In the genomic region with DNA sequence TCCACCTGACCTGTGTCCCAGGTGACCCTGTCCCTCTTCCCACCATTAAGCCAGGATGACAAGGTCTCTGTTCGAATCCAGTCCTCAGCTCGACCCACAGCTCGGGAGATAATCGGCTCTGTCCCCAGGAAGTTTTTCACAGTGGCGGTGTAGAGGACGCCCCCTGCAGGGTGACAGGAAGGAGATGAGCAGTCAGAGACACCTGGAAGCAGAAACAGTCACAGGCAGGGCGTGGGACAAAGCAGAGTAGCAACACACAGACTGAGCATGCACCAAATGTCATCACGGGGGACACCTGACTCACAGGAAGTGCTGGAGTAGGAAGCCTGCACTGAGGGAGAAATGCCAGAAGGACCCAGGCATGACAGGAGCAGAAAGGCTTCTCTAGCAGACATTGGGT, we compare ENCODE assay signal across 20 mouse cellular contexts. TPM values are rescaled to one million over a fixed set of nuclear protein-coding genes. Genes with fewer than 3 reads are reported as not detected.
A peak's percentile ranks its signal among the peaks of the same experiment; 100 is the strongest.
DNase-seq lines count a peak whose midpoint lies in the region; ATAC-seq and TF ChIP-seq lines count a peak whose summit lies in the region.
"Had no signal": no experiment of that assay in that cellular context is flagged by ENCODE, and none has a peak within 500 bp of the region (broad histone marks: within the 10 kb centered on the region; RNA-seq: fewer than 3 reads in every experiment).

No protein-coding gene starts in this region.

- H3K4me2 ChIP-seq in liver, postnatal 0 days (ENCODE audit: low read depth, low read length), result no peak overlapping the region
- H3K4me2 ChIP-seq in liver, embryonic 11.5 days, result no peak overlapping the region
- H3K4me2 ChIP-seq: forebrain, embryonic 15.5 days; kidney, embryonic 15.5 days; liver, embryonic 13.5 days had no signal

- no peaks in the 10 kb centered on the region for H3K36me3 ChIP-seq in liver, postnatal 0 days (replicated peaks; ENCODE audit: insufficient read depth, low read length)
- no peaks in the 10 kb centered on the region for H3K36me3 ChIP-seq in liver, embryonic 11.5 days (ENCODE audit: control insufficient read depth, insufficient read depth, low read length)
- no peaks in the 10 kb centered on the region for H3K36me3 ChIP-seq in thymus, adult 2 months (ENCODE audit: control insufficient read depth, insufficient read depth, low read length)
- H3K36me3 ChIP-seq: kidney, embryonic 15.5 days; limb, embryonic 10.5 days; liver, embryonic 13.5 days had no signal

- no peak overlapping the region for H3K27ac ChIP-seq in liver, postnatal 0 days (ENCODE audit: low read depth)
- no peak overlapping the region for H3K27ac ChIP-seq in liver, embryonic 11.5 days (ENCODE audit: low read depth, low read length)
- H3K27ac ChIP-seq in thymus, adult 2 months (ENCODE audit: control insufficient read depth, insufficient read depth, low read length), result no peak overlapping the region
- H3K27ac ChIP-seq: forebrain, embryonic 15.5 days; kidney, embryonic 15.5 days; limb, embryonic 10.5 days; liver, embryonic 13.5 days had no signal

- no peak overlapping the region for H3K9ac ChIP-seq in liver, postnatal 0 days (replicated peaks)
- H3K9ac ChIP-seq in liver, embryonic 11.5 days (ENCODE audit: low read depth, low read length), result no peak overlapping the region
- H3K9ac ChIP-seq: forebrain, embryonic 15.5 days; kidney, embryonic 15.5 days; liver, embryonic 13.5 days had no signal

- H3K4me1 ChIP-seq in liver, postnatal 0 days (ENCODE audit: insufficient read depth), result no peaks in the 10 kb centered on the region
- no peaks in the 10 kb centered on the region for H3K4me1 ChIP-seq in liver, embryonic 11.5 days (replicated peaks; ENCODE audit: control insufficient read depth, insufficient read depth, low read length)
- H3K4me1 ChIP-seq in thymus, adult 2 months (replicated peaks; ENCODE audit: control insufficient read depth, insufficient read depth, low read length), result peaks cover 37% of the 10 kb centered on the region
- H3K4me1 ChIP-seq: kidney, embryonic 15.5 days; limb, embryonic 10.5 days; liver, embryonic 13.5 days had no signal

- peak; percentile 14; the same call in 1 of the 2 replicates for TF ChIP-seq CTCF in liver, postnatal 0 days (IDR thresholded peaks at IDR 0.05; ENCODE audit: low read depth)
- TF ChIP-seq CTCF in thymus, adult 2 months (IDR thresholded peaks at IDR 0.05; ENCODE audit: borderline replicate concordance, control insufficient read depth, extremely low read depth, insufficient read depth, low read length, poor library complexity), result peak; percentile 41; the same call in 1 of the 2 replicates

- no peaks in the 10 kb centered on the region for H3K27me3 ChIP-seq in liver, postnatal 0 days (ENCODE audit: insufficient read depth, low read length)
- H3K27me3 ChIP-seq in liver, embryonic 11.5 days (replicated peaks; ENCODE audit: control insufficient read depth, insufficient read depth, low read length), result no peaks in the 10 kb centered on the region
- no peaks in the 10 kb centered on the region for H3K27me3 ChIP-seq in thymus, adult 2 months (ENCODE audit: control insufficient read depth, insufficient read depth, low read length)
- H3K27me3 ChIP-seq: forebrain, embryonic 15.5 days had no signal

- H3K9me3 ChIP-seq in liver, postnatal 0 days (ENCODE audit: low read length), result no peaks in the 10 kb centered on the region
- no peaks in the 10 kb centered on the region for H3K9me3 ChIP-seq in liver, embryonic 11.5 days (ENCODE audit: control insufficient read depth, low read length)
- H3K9me3 ChIP-seq: forebrain, embryonic 15.5 days; kidney, embryonic 15.5 days; limb, embryonic 10.5 days; liver, embryonic 13.5 days had no signal

- TF ChIP-seq POLR2A in thymus, adult 2 months (IDR thresholded peaks at IDR 0.05; ENCODE audit: control insufficient read depth, extremely low read depth, insufficient read depth, low read length, poor library complexity), result no peak

- 46% methylated on average over 8 of the region's 8 CpGs for WGBS in liver, postnatal 0 days (ENCODE audit: insufficient replicate concordance)
- 44% methylated on average over 8 of the region's 8 CpGs for WGBS in liver, embryonic 11.5 days
- 64% methylated on average over 8 of the region's 8 CpGs for WGBS in thymus, adult 2 months

- no peak for ATAC-seq in cerebellum, adult (ENCODE audit: insufficient number of reproducible peaks, low FRiP score, low TSS enrichment)
- ATAC-seq in liver, postnatal 0 days, result no peak
- ATAC-seq in liver, embryonic 11.5 days (replicated peaks; ENCODE audit: low FRiP score), result no peak
- ATAC-seq in megakaryocyte, adult 5-6 weeks (ENCODE audit: poor library complexity, severe bottlenecking), result no peak
- ATAC-seq: forebrain, embryonic 15.5 days; lung, postnatal 0 days had no signal

- H3K4me3 ChIP-seq in liver, postnatal 0 days (ENCODE audit: low read depth, low read length), result no peak overlapping the region
- H3K4me3 ChIP-seq in liver, embryonic 11.5 days (ENCODE audit: low read depth, low read length), result no peak overlapping the region
- no peak overlapping the region for H3K4me3 ChIP-seq in thymus, adult 2 months (ENCODE audit: control insufficient read depth, insufficient read depth, low read length)
- H3K4me3 ChIP-seq: forebrain, embryonic 15.5 days; kidney, embryonic 15.5 days; limb, embryonic 10.5 days; liver, embryonic 13.5 days; myocyte had no signal

- no peak for TF ChIP-seq EP300 in liver, postnatal 0 days (IDR thresholded peaks at IDR 0.05; ENCODE audit: low read depth)

- DNase-seq in cerebellum, adult 11-12 months, result peak; percentile 54
- no peak for DNase-seq in liver, postnatal 0 days
- no peak for DNase-seq in liver, embryonic 11.5 days (ENCODE audit: low spot score)
- peak; percentile 33 for DNase-seq in thymus, adult 2 months
- DNase-seq in layer of hippocampus, postnatal 10 days (ENCODE audit: low spot score in 2 of 2), result no peak
- no peak for DNase-seq in Muller cell, postnatal 12 days (ENCODE audit: inconsistent ontology term)
- DNase-seq: adrenal gland, postnatal 14 days; liver, embryonic 13.5 days; midbrain, embryonic 14.5 days; retina, postnatal 1 day had no signal

RNA-seq across cellular contexts. Expression of a gene that starts 20.0 kb away (rescaled TPM):
- 0.08 and 0.12 TPM in 2 replicates for polyA plus RNA-seq in liver, postnatal 0 days (2015; fragmentation: Nextera tagmentation; extraction: Ambion mirVana)
- 0.14 and 0.34 TPM in 2 replicates for polyA plus RNA-seq in liver, embryonic 11.5 days (2014; fragmentation: Nextera tagmentation; extraction: Ambion mirVana)
- polyA plus RNA-seq in thymus, adult 2 months (2012; rRNA removed), result 3.0 and 3.3 TPM in 2 replicates
- total RNA-seq in megakaryocyte, adult 5-6 weeks (2015), result 1.4 and 2.5 TPM in 2 replicates
- total RNA-seq in megakaryocyte, adult 5-6 weeks (2017), result 0.29 and 1.6 TPM in 2 replicates
- total RNA-seq in layer of hippocampus, postnatal 10 days (2021), result 10 to 100 TPM; 43.2 to 47.0 TPM
- total RNA-seq: common myeloid progenitor, adult 5-6 weeks had no signal
- polyA plus RNA-seq: heart, embryonic 14.5 days had no signal

RNA-seq across cellular contexts. Expression of a gene that starts 27.2 kb away (rescaled TPM):
- 3.8 and 4.3 TPM in 2 replicates for polyA plus RNA-seq in liver, postnatal 0 days (2015; fragmentation: Nextera tagmentation; extraction: Ambion mirVana)
- 6.8 and 8.2 TPM in 2 replicates for polyA plus RNA-seq in liver, embryonic 11.5 days (2014; fragmentation: Nextera tagmentation; extraction: Ambion mirVana)
- 0.58 and 1.3 TPM in 2 replicates for polyA plus RNA-seq in thymus, adult 2 months (2012; rRNA removed)
- total RNA-seq in megakaryocyte, adult 5-6 weeks (2015), result 0.98 and 1.1 TPM in 2 replicates
- total RNA-seq in megakaryocyte, adult 5-6 weeks (2017), result 1.5 and 3.5 TPM in 2 replicates
- total RNA-seq in layer of hippocampus, postnatal 10 days (2021), result not detected
- total RNA-seq: adrenal gland, postnatal 14 days; left cerebral cortex, adult 18-20 months had no signal
- polyA plus RNA-seq: forebrain, embryonic 15.5 days had no signal

Comparison
In these comparisons a context has a peak if more than half of its experiments do, and no peak if none do; other contexts are left out.
1. DNase-seq: peak in cerebellum, adult 11-12 months (single experiment) and thymus, adult 2 months (single experiment); none in liver, postnatal 0 days (single experiment), liver, embryonic 11.5 days (single experiment), layer of hippocampus, postnatal 10 days (0 of 2) and Muller cell, postnatal 12 days (single experiment).